Mouse (Mus musculus): ENCODE data around the gene Top1.

Gene Top1

GRCm38 (mm10) chr2:160770871-160771270 lies 125.2 kb downstream of the Top1 start:
- no peak for ATAC-seq (ENCODE audit: insufficient number of reproducible peaks, low FRiP score, low TSS enrichment)

DNA sequence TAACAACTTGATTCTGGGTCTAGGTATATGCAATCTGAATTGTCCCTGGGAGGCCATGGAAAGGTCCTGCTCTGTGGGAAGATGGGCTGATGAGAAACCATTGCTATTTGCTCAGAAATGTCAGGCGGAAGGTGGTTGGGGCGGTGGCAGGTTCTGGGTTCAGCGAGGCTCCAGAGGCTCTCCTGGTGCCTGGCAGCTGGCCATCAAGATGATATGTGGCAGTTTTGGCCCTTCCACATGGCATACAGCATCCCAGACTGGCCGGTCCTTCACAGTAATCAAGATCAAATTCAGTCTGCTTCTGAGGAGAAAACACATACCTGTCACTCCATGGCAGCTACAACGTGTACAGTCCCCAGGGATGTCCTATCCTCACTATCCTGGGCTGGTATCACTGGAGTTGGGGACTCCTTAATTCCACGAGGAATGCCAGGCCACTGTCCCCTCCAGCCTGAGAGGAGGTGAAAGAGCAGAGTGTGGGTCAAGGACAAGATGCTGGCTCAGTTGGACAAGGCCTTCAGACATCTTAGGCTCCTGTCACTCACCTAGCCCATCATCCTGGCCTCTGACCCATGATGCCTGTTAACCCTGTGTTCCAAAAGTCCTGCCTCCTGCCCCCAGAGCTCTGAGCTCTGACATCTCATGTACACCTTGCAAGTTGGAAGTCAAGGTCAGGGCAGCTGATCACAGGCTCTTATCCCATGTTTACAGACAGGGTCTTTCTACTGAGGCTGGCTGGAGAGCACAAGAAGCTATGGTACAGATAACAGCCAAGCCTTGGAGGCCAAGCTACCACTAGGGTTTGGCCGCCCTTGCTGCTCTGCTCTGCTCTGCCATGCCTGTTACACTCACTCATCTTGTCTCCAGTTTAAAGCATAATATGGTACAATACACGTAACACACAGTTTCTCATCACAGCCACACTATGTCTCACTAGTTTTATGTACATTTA lies 125.9 kb downstream of the Top1 start:
- ATAC-seq (ENCODE audit: insufficient number of reproducible peaks, low FRiP score, low TSS enrichment) = 0 out of 2 replicates have a peak, but pooled peaks have one; percentile 24

Data from cerebellum, adult (tissue).